Mouse (Mus musculus) olfactory bulb, adult 2 months (tissue): ENCODE results near the gene Pon2.

Source experiments
- CTCF ChIP-seq: fragments of 200-500 bp; IDR thresholded peaks from 2 replicates; pipeline ENCODE4 v1.5.1; 2012; ENCODE audit warnings: low read depth, mild to moderate bottlenecking, low read length, moderate library complexity; ENCODE audit not compliant: insufficient read depth
- POLR2A ChIP-seq: fragments of 200-500 bp; IDR thresholded peaks from 2 replicates; pipeline ENCODE4 v1.6.1; 2012; ENCODE audit warnings: mild to moderate bottlenecking, low read depth, low read length, moderate library complexity; ENCODE audit not compliant: insufficient read depth

- no peak for TF ChIP-seq POLR2A
- no peak for TF ChIP-seq CTCF
Measured at GRCm38 (mm10) chr6:5234563-5234962, 63.7 kb downstream of the Pon2 start.
